7 mouse cellular contexts compared by ENCODE assay signal in genomic region chr5:122500563-122500962, GRCm38 (mm10). TPM values are rescaled to one million over a fixed set of nuclear protein-coding genes. Genes with fewer than 3 reads are reported as not detected.
DNase-seq lines count a peak whose midpoint lies in the region; ATAC-seq and TF ChIP-seq lines count a peak whose summit lies in the region.

No protein-coding gene starts in this region.

- H3K27ac ChIP-seq in lung, embryonic 16.5 days (ENCODE audit: low read length): no peak overlapping the region
- no peak overlapping the region for H3K27ac ChIP-seq in forebrain, embryonic 11.5 days (ENCODE audit: low read depth, low read length)
- no peak overlapping the region for H3K27ac ChIP-seq in limb, embryonic 12.5 days
- H3K27ac ChIP-seq in small intestine, adult 2 months (ENCODE audit: insufficient read depth, low read depth, low read length): peak overlapping the region; percentile 71; the same call in 1 of the 2 replicates

- peaks cover 24% of the 10 kb centered on the region for H3K4me1 ChIP-seq in lung, embryonic 16.5 days (replicated peaks; ENCODE audit: control insufficient read depth, insufficient read depth, low read length)
- peaks cover 2% of the 10 kb centered on the region; the same call in 1 of the 2 replicates for H3K4me1 ChIP-seq in forebrain, embryonic 11.5 days (replicated peaks; ENCODE audit: control insufficient read depth, insufficient read depth, low read length)
- peaks cover 34% of the 10 kb centered on the region for H3K4me1 ChIP-seq in limb, embryonic 12.5 days (replicated peaks)
- H3K4me1 ChIP-seq in small intestine, adult 2 months (ENCODE audit: control insufficient read depth, insufficient read depth, insufficient read length, low read length): peaks cover 2% of the 10 kb centered on the region; the same call in 1 of the 2 replicates

- peak overlapping the region; percentile 72 for H3K4me2 ChIP-seq in lung, embryonic 16.5 days (ENCODE audit: low read depth, low read length)
- H3K4me2 ChIP-seq in forebrain, embryonic 11.5 days (ENCODE audit: low read depth, low read length, severe bottlenecking): peak overlapping the region; percentile 69
- H3K4me2 ChIP-seq in limb, embryonic 12.5 days: peak overlapping the region; percentile 83

- WGBS in lung, embryonic 16.5 days: 14% methylated on average over 5 of the region's 5 CpGs
- WGBS in forebrain, embryonic 11.5 days: 42% methylated on average over 5 of the region's 5 CpGs
- WGBS in limb, embryonic 12.5 days: 33% methylated on average over 5 of the region's 5 CpGs
- 8% methylated on average over 5 of the region's 5 CpGs for WGBS in small intestine, adult 2 months

- no peaks in the 10 kb centered on the region for H3K27me3 ChIP-seq in lung, embryonic 16.5 days (ENCODE audit: control insufficient read depth, insufficient read depth, low read depth, low read length)
- no peaks in the 10 kb centered on the region for H3K27me3 ChIP-seq in forebrain, embryonic 11.5 days (ENCODE audit: control insufficient read depth, insufficient read depth, low read length)
- no peaks in the 10 kb centered on the region for H3K27me3 ChIP-seq in limb, embryonic 12.5 days
- no peaks in the 10 kb centered on the region for H3K27me3 ChIP-seq in small intestine, adult 2 months (ENCODE audit: control insufficient read depth, insufficient read depth, low read length)

- H3K4me3 ChIP-seq in lung, embryonic 16.5 days (ENCODE audit: low read length): peak overlapping the region; percentile 97
- peak overlapping the region; percentile 96 for H3K4me3 ChIP-seq in forebrain, embryonic 11.5 days (ENCODE audit: low read depth, low read length)
- H3K4me3 ChIP-seq in limb, embryonic 12.5 days (replicated peaks): peak overlapping the region; percentile 96
- H3K4me3 ChIP-seq in small intestine, adult 2 months (ENCODE audit: low read depth, low read length): peak overlapping the region; percentile 69; the same call in 1 of the 2 replicates

- peak overlapping the region; percentile 99 for H3K9ac ChIP-seq in lung, embryonic 16.5 days (ENCODE audit: low read length)
- peak overlapping the region; percentile 99 for H3K9ac ChIP-seq in forebrain, embryonic 11.5 days (ENCODE audit: low read length)
- H3K9ac ChIP-seq in limb, embryonic 12.5 days (replicated peaks): peak overlapping the region; percentile 99

- H3K9me3 ChIP-seq in lung, embryonic 16.5 days (ENCODE audit: control insufficient read depth, low read length): no peaks in the 10 kb centered on the region
- no peaks in the 10 kb centered on the region for H3K9me3 ChIP-seq in forebrain, embryonic 11.5 days (ENCODE audit: control insufficient read depth, low read length)
- no peaks in the 10 kb centered on the region for H3K9me3 ChIP-seq in limb, embryonic 12.5 days

- peaks cover 3% of the 10 kb centered on the region; the same call in 1 of the 2 replicates for H3K36me3 ChIP-seq in lung, embryonic 16.5 days (ENCODE audit: control insufficient read depth, insufficient read depth, low read length)
- no peaks in the 10 kb centered on the region for H3K36me3 ChIP-seq in forebrain, embryonic 11.5 days (ENCODE audit: control insufficient read depth, insufficient read depth, low read length)
- peaks cover 30% of the 10 kb centered on the region for H3K36me3 ChIP-seq in limb, embryonic 12.5 days
- H3K36me3 ChIP-seq in small intestine, adult 2 months (ENCODE audit: control insufficient read depth, insufficient read depth, low read length): peaks cover 23% of the 10 kb centered on the region

- no peak for ATAC-seq in lung, embryonic 16.5 days (ENCODE audit: low read depth)
- no peak for ATAC-seq in forebrain, embryonic 11.5 days (replicated peaks; ENCODE audit: low FRiP score)
- no peak for ATAC-seq in limb, embryonic 12.5 days (ENCODE audit: insufficient number of reproducible peaks, insufficient read depth, low FRiP score, low TSS enrichment, low read depth)

- no peak for TF ChIP-seq CTCF in small intestine, adult 2 months (IDR thresholded peaks at IDR 0.05; ENCODE audit: extremely low read depth, insufficient read length, insufficient replicate concordance, low read depth, low read length)

- no peak for TF ChIP-seq POLR2A in small intestine, adult 2 months (IDR thresholded peaks at IDR 0.05; ENCODE audit: low read depth, low read length)

- DNase-seq in lung, postnatal 14 days: no peak
- no peak for DNase-seq in forebrain, embryonic 11.5 days (ENCODE audit: low spot score)
- DNase-seq in spleen, postnatal 4 days (ENCODE audit: low spot score in 2 of 2): no peak
- no peak for DNase-seq in gastrocnemius, postnatal 25 days

RNA-seq across cellular contexts. Expression of gene Atp2a2, which starts 1.5 kb away (rescaled TPM):
- polyA plus RNA-seq in lung, embryonic 16.5 days (2015; fragmentation: Nextera tagmentation; extraction: Ambion mirVana): 28.8 TPM in 2 replicates
- polyA plus RNA-seq in forebrain, embryonic 11.5 days (2014; fragmentation: Nextera tagmentation; extraction: Ambion mirVana): 58.7 and 60.6 TPM in 2 replicates
- polyA plus RNA-seq in limb, embryonic 12.5 days (2016; fragmentation: Nextera tagmentation; extraction: Ambion mirVana): 42.4 and 49.5 TPM in 2 replicates
- polyA plus RNA-seq in small intestine, adult 2 months (2012; rRNA removed): 47.2 and 60.1 TPM in 2 replicates
- total RNA-seq in gastrocnemius, postnatal 25 days (2021): 100 to 1,000 TPM; 101 to 561 TPM
